Mouse (Mus musculus): ENCODE results near the gene Tnfrsf13c. TPM values are rescaled to one million over a fixed set of nuclear protein-coding genes. Genes with fewer than 3 reads are reported as not detected.

The Tnfrsf13c gene
- total and polyA plus RNA-seq, 3 experiments: 204 to 287 (median 257) TPM

DNA sequence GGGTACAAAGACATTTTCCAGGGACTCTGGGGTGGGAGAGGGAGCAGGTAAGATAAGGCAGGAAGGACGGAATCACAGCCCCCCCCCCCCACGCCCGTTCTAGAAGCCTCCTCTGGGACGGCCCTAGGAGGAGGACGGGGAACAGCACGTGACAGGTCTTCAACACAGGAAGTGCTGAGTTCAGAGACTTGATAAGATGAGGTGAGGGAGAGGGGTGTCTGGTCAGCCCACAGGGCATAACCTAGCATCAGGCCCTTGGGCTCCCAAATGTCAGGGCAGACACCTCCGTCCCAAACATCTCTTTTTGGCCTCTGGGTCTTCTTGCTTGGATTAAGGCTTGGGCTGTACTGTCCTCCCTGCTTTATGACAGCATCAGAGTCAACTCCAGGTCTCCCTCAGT, 918 bp downstream of the Tnfrsf13c start (continued):
- TF ChIP-seq TBP (conservative IDR thresholded peaks at IDR 0.05; ENCODE audit: low read depth, low read length) (no peak), SMC3 (IDR thresholded peaks at IDR 0.05; ENCODE audit: low read depth, low read length) (no peak), JUN (IDR thresholded peaks at IDR 0.05; ENCODE audit: insufficient read depth, low read depth, low read length) (no peak), TCF12 (IDR thresholded peaks at IDR 0.05; ENCODE audit: low read depth, low read length) (0 out of 2 replicates have a peak, but pooled peaks have one; percentile 9), E2F4 (IDR thresholded peaks at IDR 0.05; ENCODE audit: insufficient replicate concordance, low read depth, low read length) (no peak), KAT2A (IDR thresholded peaks at IDR 0.05; ENCODE audit: insufficient replicate concordance, low read length) (no peak)

DNA sequence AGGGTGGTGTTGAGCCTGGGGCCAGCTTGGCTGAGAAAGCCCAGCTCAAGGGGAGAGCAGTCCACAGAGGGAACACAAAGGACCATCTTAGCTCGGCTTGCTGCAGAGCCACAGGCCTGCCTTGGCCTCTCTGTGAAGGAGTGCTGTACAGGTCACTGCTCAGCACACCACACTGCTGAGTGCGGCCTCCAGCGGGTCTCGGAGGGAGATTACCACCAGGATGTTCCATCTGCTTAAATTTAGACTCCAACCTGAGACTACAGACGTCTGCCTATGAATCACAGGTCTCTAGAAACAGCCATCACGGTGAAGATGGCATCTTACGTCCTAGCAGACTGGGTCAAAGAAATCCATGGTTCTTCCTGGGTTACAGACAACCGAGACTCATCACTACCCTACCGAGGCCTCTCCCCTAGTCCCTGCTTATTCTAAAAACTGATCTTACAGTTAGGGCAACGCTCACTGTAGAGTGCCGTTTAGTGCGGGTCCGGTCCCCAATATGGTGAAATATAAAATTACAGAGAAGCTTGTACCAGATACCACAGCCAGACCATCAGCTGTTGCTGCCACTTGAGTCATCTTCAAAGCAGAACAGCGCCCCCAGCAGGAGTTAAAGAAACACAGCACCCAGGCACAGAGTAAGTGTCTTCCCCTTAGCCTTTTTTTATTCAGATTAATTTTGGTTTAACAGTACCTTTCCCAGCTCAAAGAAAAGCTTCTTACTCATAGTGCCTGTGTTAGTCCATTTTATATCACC, 2.9 kb downstream of the Tnfrsf13c start:
- peaks cover 18% of the 10 kb centered on the region for H3K79me2 ChIP-seq (replicated peaks; ENCODE audit: control insufficient read depth, extremely low read depth, insufficient read depth, poor library complexity, severe bottlenecking)
- DNase-seq (ENCODE audit: extremely low read depth): peak; percentile 89
- dilution Hi-C loops (cut with MboI; ENCODE audit: extremely low pct_ligation_motif_present, extremely low pct_unique_long_range_greater_than_20kb, low sequenced_read_pairs): no loop called here
- peak overlapping the region; percentile 90 for H3K27ac ChIP-seq (ENCODE audit: insufficient read depth, low read depth)
- H3K4me3 ChIP-seq (replicated peaks in 1 of 3; ENCODE audit: low read depth in 2 of 3, low read length in 2 of 3, poor library complexity in 1 of 3): peak overlapping the region; percentile 9 to 31 (median 28)
- H3K9ac ChIP-seq (ENCODE audit: insufficient read depth, low read depth): peak overlapping the region; percentile 97
- H3K9me3 ChIP-seq (replicated peaks; ENCODE audit: low read length): no peaks in the 10 kb centered on the region
- H3K27me3 ChIP-seq (replicated peaks): no peaks in the 10 kb centered on the region
- peak overlapping the region; percentile 75 for H3K4me2 ChIP-seq (ENCODE audit: insufficient read depth, low read depth, poor library complexity, severe bottlenecking)
- H3K4me1 ChIP-seq (ENCODE audit: control insufficient read depth in 1 of 2, insufficient read depth in 2 of 2): peaks cover 27 to 74% of the 10 kb centered on the region in 2 experiments
- in situ Hi-C loops (cut with MboI; ENCODE audit: low pct_ligation_motif_present, low pct_unique_long_range_greater_than_20kb, low sequenced_read_pairs): no loop called here
- TF ChIP-seq POLR2AphosphoS2 (IDR thresholded peaks at IDR 0.05; ENCODE audit: low read depth, low read length): peak; percentile 82
- 0 out of 2 replicates have a peak, but pooled peaks have one; percentile 16 for TF ChIP-seq EP300 (IDR thresholded peaks at IDR 0.05; ENCODE audit: low read length)
- peak; percentile 8 for TF ChIP-seq ETS1 (conservative IDR thresholded peaks at IDR 0.05; ENCODE audit: low read depth, low read length)
- TF ChIP-seq ELF1 (IDR thresholded peaks at IDR 0.05; ENCODE audit: low read depth, low read length): no peak
- peak; percentile 61 for TF ChIP-seq UBTF (IDR thresholded peaks at IDR 0.05; ENCODE audit: low read depth, low read length)
- TF ChIP-seq TCF12 (IDR thresholded peaks at IDR 0.05; ENCODE audit: low read depth, low read length): peak; percentile 37
- no peak for TF ChIP-seq ZKSCAN1 (IDR thresholded peaks at IDR 0.05; ENCODE audit: borderline replicate concordance, low read depth, low read length)
- TF ChIP-seq SMC3 (IDR thresholded peaks at IDR 0.05; ENCODE audit: low read depth, low read length): peak; percentile 48
- TF ChIP-seq RAD21 (IDR thresholded peaks at IDR 0.05; ENCODE audit: low read depth, low read length): peak; percentile 57
- TF ChIP-seq E2F4 (IDR thresholded peaks at IDR 0.05; ENCODE audit: insufficient replicate concordance, low read depth, low read length): no peak
- peak; percentile 58; the same call in 1 of the 2 replicates for TF ChIP-seq POLR2A (IDR thresholded peaks at IDR 0.05; ENCODE audit: low read depth, low read length)
- TF ChIP-seq ZMIZ1 (IDR thresholded peaks at IDR 0.05; ENCODE audit: low read depth, low read length): peak; percentile 52
- TF ChIP-seq ZNF384 (IDR thresholded peaks at IDR 0.05; ENCODE audit: low read depth, low read length): peak; percentile 38
- TF ChIP-seq CTCF (conservative IDR thresholded peaks at IDR 0.05 in 1 of 2, IDR thresholded peaks at IDR 0.05 in 1 of 2; ENCODE audit: low read depth in 2 of 2, low read length in 2 of 2): peak; percentile 65 to 76
- peak; percentile 89 for TF ChIP-seq SIN3A (IDR thresholded peaks at IDR 0.05; ENCODE audit: low read length)
- TF ChIP-seq BHLHE40 (IDR thresholded peaks at IDR 0.05; ENCODE audit: low read depth, low read length): 0 out of 2 replicates have a peak, but pooled peaks have one; percentile 31
- no peak; the same call in 1 of the 2 replicates for TF ChIP-seq MAFK (IDR thresholded peaks at IDR 0.05; ENCODE audit: insufficient replicate concordance, low read length)
- TF ChIP-seq CHD1 (IDR thresholded peaks at IDR 0.05; ENCODE audit: low read depth, low read length): peak; percentile 95
- peak; percentile 10 for TF ChIP-seq MEF2A (IDR thresholded peaks at IDR 0.05; ENCODE audit: borderline replicate concordance, low read depth, low read length)
- TF ChIP-seq IRF4 (IDR thresholded peaks at IDR 0.05; ENCODE audit: low read depth, low read length): 0 out of 2 replicates have a peak, but pooled peaks have one; percentile 31
- TF ChIP-seq USF1 (IDR thresholded peaks at IDR 0.05; ENCODE audit: low read depth, low read length): no peak
- H3K36me3 ChIP-seq (replicated peaks in 1 of 2; ENCODE audit: control insufficient read depth in 1 of 2, insufficient read depth in 1 of 2, low read length in 1 of 2): peaks cover 5 to 10% of the 10 kb centered on the region in 2 experiments

All from CH12.LX (cell line).